Mouse (Mus musculus): ENCODE measurements at regions not wholly inside any gene's neighbourhood (a gene's known extent, or its start where the extent isn't known, plus 50 kb on each side); places are given as distances from the start of the nearest gene placed in this dataset.

DNA sequence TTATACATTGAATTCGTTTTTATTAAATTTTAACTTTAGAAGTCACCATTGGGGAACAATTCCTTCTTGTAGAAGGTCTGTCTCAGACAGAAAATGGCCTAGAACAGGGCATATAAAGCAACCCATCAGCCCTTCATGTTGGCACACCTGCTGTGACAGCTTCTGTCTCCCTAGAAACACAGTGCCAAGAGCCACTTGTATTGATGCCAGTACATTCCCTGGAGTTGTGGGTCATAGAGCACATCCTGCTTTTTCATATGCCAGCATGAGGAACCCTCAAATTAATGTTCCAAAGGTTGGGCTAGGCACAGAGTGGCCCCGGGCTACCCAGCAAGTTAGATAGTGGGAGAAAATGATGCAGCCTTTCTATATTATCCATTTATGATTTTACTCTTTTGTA, 496.0 kb upstream of the Slc10a2 start:
- no peaks in the 10 kb centered on the region for H3K27me3 ChIP-seq
- ChIA-PET POLR2A (no interaction called here), CTCF (no interaction called here)
- no peak for DNase-seq (ENCODE audit: low read depth, low spot score)
- ATAC-seq = no peak
- in situ Hi-C loops (cut with MboI; ENCODE audit: low pct_unique_long_range_greater_than_20kb) = no loop called here
- no peak for TF ChIP-seq CTCF (IDR thresholded peaks at IDR 0.05)

DNA sequence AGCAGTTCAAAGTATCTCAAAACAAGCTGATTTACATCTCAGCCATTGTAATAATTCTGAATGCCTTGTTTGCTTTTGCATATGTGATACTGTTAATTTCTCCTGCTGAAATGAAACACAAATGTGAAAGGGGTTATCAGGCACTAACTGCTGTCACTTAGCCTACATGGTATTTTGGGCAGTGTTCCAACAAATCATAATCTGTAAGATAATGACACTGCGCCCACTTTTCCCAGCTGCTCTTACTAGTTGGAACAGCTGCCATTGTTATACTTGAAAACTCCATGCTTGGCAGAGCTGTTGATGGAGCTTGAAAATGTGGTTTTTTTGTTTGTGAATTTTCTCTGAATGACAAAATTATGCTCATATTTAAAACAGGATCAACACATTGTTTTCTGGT, 486.4 kb upstream of the Slc10a2 start:
- ATAC-seq (no peak), DNase-seq (ENCODE audit: low read depth, low spot score) (no peak)
- no peaks in the 10 kb centered on the region for H3K27me3 ChIP-seq
- in situ Hi-C loops (cut with MboI; ENCODE audit: low pct_unique_long_range_greater_than_20kb) = no loop called here
- ChIA-PET CTCF (interaction anchor here (0.8 kb wide), 1 partner anchor 15 kb away, joined by 3 read pairs; no protein-coding TSS in a partner anchor), POLR2A (no interaction called here)
- TF ChIP-seq CTCF (IDR thresholded peaks at IDR 0.05) = no peak

Data from Patski (cell line).